Mouse (Mus musculus) MEL (cell line): ENCODE results near the gene Angptl8.

Source experiments
- CTCF ChIP-seq, 3 experiments: IDR thresholded peaks in 2 of 3; conservative IDR thresholded peaks in 1 of 3; 2 replicates each; pipeline ENCODE4 v1.5.1; 2011 to 2012; ENCODE audit warnings: low read length in 3 of 3, low read depth in 2 of 3, mild to moderate bottlenecking in 2 of 3, improper control_type of control experiment in 1 of 3, inconsistent platforms in 1 of 3, mixed read lengths in 1 of 3, moderate library complexity in 1 of 3; ENCODE audit not compliant: control insufficient read depth in 1 of 3, insufficient read depth in 1 of 3, poor library complexity in 1 of 3, severe bottlenecking in 1 of 3
- EP300 ChIP-seq, 2 experiments: IDR thresholded peaks; 2 replicates each; pipeline ENCODE4 v1.6.1; 2011; ENCODE audit warnings: improper control_type of control experiment in 2 of 2, low read length in 2 of 2, low read depth in 1 of 2, mild to moderate bottlenecking in 1 of 2
- KAT2A ChIP-seq: conservative IDR thresholded peaks from 2 replicates; pipeline ENCODE4 v1.6.1; 2012; ENCODE audit warnings: low read depth, low read length, improper control_type of control experiment, inconsistent platforms
- MAFK ChIP-seq: IDR thresholded peaks from 2 replicates; pipeline ENCODE4 v1.6.1; 2011; ENCODE audit warnings: low read depth, mild to moderate bottlenecking, low read length, improper control_type of control experiment, borderline replicate concordance
- MAX ChIP-seq: IDR thresholded peaks from 2 replicates; pipeline ENCODE4 v1.6.1; 2011; ENCODE audit warnings: low read length, improper control_type of control experiment
- MEF2A ChIP-seq: IDR thresholded peaks from 2 replicates; pipeline ENCODE4 v1.6.1; 2014; ENCODE audit warnings: low read depth, mild to moderate bottlenecking, inconsistent platforms, low read length, improper control_type of control experiment; ENCODE audit not compliant: poor library complexity, insufficient replicate concordance, severe bottlenecking; ENCODE audit errors: extremely low read depth
- MXI1 ChIP-seq: IDR thresholded peaks from 2 replicates; pipeline ENCODE4 v1.6.1; 2011; ENCODE audit warnings: mild to moderate bottlenecking, low read depth, low read length, improper control_type of control experiment
- MYC ChIP-seq: IDR thresholded peaks from 2 replicates; pipeline ENCODE4 v1.6.1; 2011; ENCODE audit warnings: low read depth, mild to moderate bottlenecking, low read length, improper control_type of control experiment, moderate library complexity
- POLR2A ChIP-seq, 2 experiments: IDR thresholded peaks; 2 replicates each; pipeline ENCODE4 v1.6.1; 2011 to 2012; ENCODE audit warnings: low read length in 2 of 2, mild to moderate bottlenecking in 2 of 2, control low read depth in 1 of 2, improper control_type of control experiment in 1 of 2, low read depth in 1 of 2, moderate library complexity in 1 of 2; ENCODE audit not compliant: control insufficient read depth in 1 of 2, insufficient read depth in 1 of 2, poor library complexity in 1 of 2
- RAD21 ChIP-seq: IDR thresholded peaks from 2 replicates; pipeline ENCODE4 v1.6.1; 2011; ENCODE audit warnings: mild to moderate bottlenecking, low read depth, low read length, improper control_type of control experiment
- TBP ChIP-seq: IDR thresholded peaks from 2 replicates; pipeline ENCODE4 v1.8.0; 2011; ENCODE audit warnings: low read depth, low read length, improper control_type of control experiment

- no peak for TF ChIP-seq MAFK
- no peak for TF ChIP-seq CTCF (IDR thresholded peaks at IDR 0.05 in 2 of 3, conservative IDR thresholded peaks at IDR 0.05 in 1 of 3; ENCODE audit: control insufficient read depth in 1 of 3, insufficient read depth in 1 of 3, low read depth in 2 of 3, low read length in 3 of 3, poor library complexity in 1 of 3, severe bottlenecking in 1 of 3)
- no peak for TF ChIP-seq KAT2A
- no peak for TF ChIP-seq POLR2A (IDR thresholded peaks at IDR 0.05; ENCODE audit: control insufficient read depth in 1 of 2, insufficient read depth in 1 of 2, low read depth in 1 of 2, low read length in 2 of 2, poor library complexity in 1 of 2)
- no peak for TF ChIP-seq MAX
- no peak for TF ChIP-seq MYC
- TF ChIP-seq EP300 (IDR thresholded peaks at IDR 0.05; ENCODE audit: low read depth in 1 of 2, low read length in 2 of 2): no peak
- no peak for TF ChIP-seq MEF2A
- TF ChIP-seq TBP: peak; percentile 92
- no peak for TF ChIP-seq RAD21
- no peak for TF ChIP-seq MXI1
Measured at GRCm38 (mm10) chr9:21857501-21857900, 22.2 kb downstream of the Angptl8 start.
